Mouse (Mus musculus) bone marrow, adult 2 months (tissue): ENCODE data around the gene Sox10. TPM values are rescaled to one million over a fixed set of nuclear protein-coding genes. Genes with fewer than 3 reads are reported as not detected.

Experiments used
- H3K27ac ChIP-seq: fragments of 200-500 bp; 2 replicates; pipeline ENCODE4 v1.5.1; 2012; ENCODE audit warnings: low read depth, mild to moderate bottlenecking, control low read depth, inconsistent platforms, low read length; ENCODE audit not compliant: control insufficient read depth, poor library complexity, insufficient read depth
- H3K4me1 ChIP-seq: fragments of 200-500 bp; 2 replicates; pipeline ENCODE4 v1.6.1; 2011; ENCODE audit warnings: low read length; ENCODE audit not compliant: control insufficient read depth, insufficient read depth
- H3K4me3 ChIP-seq: fragments of 200-500 bp; replicated peaks from 2 replicates; pipeline ENCODE3; 2011; ENCODE audit warnings: mild to moderate bottlenecking, low read depth, low read length, control low read depth; ENCODE audit not compliant: control insufficient read depth
- CTCF ChIP-seq: fragments of 200-500 bp; IDR thresholded peaks from 2 replicates; pipeline ENCODE4 v1.5.1; 2011; ENCODE audit warnings: low read length, control low read depth; ENCODE audit not compliant: control insufficient read depth, insufficient read depth
- POLR2A ChIP-seq: fragments of 200-500 bp; IDR thresholded peaks from 2 replicates; pipeline ENCODE4 v1.6.1; 2011; ENCODE audit warnings: low read depth, mild to moderate bottlenecking, control low read depth, low read length, borderline replicate concordance; ENCODE audit not compliant: control insufficient read depth
- WGBS: fragments of 180-500 bp; shearing (Covaris S2); methylation state at CpG from one replicate; pipeline ENCODE4 v1.1.7; 2018; 5-methylcytosine and 5-hydroxymethylcytosine counted together
- polyA plus RNA-seq: library from polyadenylated mRNA; stranded (reverse); fragments of >200 nt; gene quantifications from 2 replicates; pipeline ENCODE4 v1.2.4, GENCODE M21; 2011; ENCODE audit warnings: low replicate concordance; ENCODE audit not compliant: missing spikeins, insufficient read depth, insufficient read length

Gene Sox10
- polyA plus RNA-seq, result not detected in 2 replicates

DNA sequence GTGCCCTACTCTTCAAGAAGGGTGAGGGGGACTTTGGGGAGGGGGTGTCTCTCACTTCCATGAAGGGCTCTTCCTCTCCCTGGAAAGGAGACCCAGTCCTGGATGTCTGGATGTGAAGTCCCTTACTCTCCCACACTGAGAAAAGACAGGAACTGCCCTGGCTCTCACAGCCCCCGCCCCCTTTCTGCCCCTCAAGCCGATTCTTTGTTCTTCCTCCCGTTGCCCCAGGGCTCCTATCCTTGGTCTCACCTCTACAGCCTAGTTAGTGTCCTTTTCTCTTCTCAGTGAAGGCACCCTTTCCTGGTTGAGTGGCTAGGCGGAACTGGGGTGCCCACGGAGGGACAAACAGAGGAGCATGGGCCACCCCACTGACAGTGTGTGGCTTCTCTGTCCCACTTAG, at the start of gene Sox10:
TSS of gene Sox10 (minus strand) at position 101 of the 400 bp plus-strand sequence.
- Histone ChIP-seq H3K27ac (no peak within 1 kb of the TSS), H3K4me3 (no peak within 1 kb of the TSS), H3K4me1 (no peaks in the 10 kb centered on the region)
- no peak for TF ChIP-seq POLR2A
- no peak for TF ChIP-seq CTCF
- 69% methylated on average over 5 of the region's 5 CpGs for WGBS

DNA sequence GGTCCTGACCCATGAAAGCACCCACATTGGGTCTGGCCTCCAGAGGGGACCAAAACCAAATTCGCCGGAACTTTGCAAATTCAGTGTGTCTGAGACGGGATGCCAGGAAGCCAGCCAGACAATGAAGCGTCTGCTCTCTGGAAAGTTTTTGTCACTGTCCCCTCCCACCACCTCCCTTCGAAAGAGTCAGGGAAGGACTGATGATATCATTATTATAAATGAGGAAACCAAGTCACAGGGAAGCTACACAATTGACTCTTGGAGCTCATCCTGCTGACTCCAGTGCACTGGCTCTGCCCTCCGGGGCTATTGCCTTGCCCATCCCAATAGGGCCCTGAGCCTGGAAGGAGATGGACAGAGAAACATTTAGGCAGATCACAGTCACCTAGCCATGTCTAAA, 48.6 kb upstream of the Sox10 start:
- no peak for TF ChIP-seq CTCF
- TF ChIP-seq POLR2A, result no peak
- no peak overlapping the region for H3K4me3 ChIP-seq
- H3K27ac ChIP-seq, result no peak overlapping the region
- WGBS, result 80% methylated on average over 6 of the region's 6 CpGs
- no peaks in the 10 kb centered on the region for H3K4me1 ChIP-seq

DNA sequence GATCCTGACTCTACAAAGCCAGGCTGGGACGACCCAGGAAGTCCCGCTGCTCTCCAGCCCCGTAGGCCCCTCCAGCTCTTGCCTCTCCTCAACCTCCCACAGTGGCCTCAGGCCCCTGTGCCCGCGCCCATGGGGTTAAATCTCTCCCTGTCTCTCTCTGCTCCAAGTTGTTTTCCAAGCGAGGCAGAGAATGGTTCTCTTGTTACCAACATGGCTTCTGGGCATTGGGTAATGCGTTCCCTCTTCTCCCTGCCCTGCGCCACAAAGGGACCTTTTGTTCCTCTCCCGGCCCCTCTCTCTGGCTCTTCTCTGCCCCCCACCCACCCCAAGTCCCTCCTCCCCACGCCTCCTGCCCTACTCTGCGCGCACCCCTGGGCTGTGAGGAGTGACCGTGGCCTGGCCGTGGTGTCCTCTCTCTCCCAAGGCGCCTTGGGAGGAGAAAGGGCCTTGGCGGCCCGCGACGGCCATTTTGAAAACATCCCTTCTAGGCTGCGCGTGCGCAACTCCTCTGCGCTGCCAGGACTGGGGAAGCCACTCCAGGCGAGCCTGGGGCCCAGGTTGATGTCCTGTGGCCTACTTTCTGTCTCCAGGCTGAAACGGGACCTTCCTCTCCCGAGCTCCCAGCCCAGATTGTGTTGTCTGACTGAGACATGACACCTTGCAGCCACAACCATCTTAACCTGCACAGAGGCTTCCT, 47.9 kb upstream of the Sox10 start:
- no peak overlapping the region for H3K4me3 ChIP-seq
- no peaks in the 10 kb centered on the region for H3K4me1 ChIP-seq
- H3K27ac ChIP-seq, result no peak overlapping the region
- TF ChIP-seq CTCF, result no peak
- TF ChIP-seq POLR2A, result no peak
- WGBS, result 87% methylated on average over 26 of the region's 26 CpGs

DNA sequence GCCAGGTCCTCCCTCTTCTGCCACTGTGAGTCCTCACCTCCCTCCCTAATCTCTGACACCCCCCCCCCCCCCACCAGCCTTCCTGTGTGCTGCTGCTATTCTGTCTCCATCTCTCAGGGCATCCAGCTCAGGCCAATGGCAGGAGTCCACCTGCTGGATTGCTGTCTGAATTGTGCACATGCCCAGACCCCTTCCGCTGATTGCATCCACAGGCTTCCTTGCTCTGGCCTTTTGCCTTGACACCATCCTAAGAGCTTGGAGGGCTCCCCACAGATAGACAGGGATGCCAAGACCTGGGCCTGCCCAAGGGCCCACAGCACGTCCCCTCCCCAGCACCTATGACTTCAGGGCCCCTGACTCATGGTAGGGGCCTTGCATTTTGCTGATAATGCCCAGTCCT, 45.3 kb upstream of the Sox10 start:
- 91% methylated on average over 2 of the region's 2 CpGs for WGBS
- H3K4me1 ChIP-seq, result no peaks in the 10 kb centered on the region
- H3K27ac ChIP-seq, result no peak overlapping the region
- TF ChIP-seq CTCF, result no peak
- no peak for TF ChIP-seq POLR2A
- H3K4me3 ChIP-seq, result no peak overlapping the region

DNA sequence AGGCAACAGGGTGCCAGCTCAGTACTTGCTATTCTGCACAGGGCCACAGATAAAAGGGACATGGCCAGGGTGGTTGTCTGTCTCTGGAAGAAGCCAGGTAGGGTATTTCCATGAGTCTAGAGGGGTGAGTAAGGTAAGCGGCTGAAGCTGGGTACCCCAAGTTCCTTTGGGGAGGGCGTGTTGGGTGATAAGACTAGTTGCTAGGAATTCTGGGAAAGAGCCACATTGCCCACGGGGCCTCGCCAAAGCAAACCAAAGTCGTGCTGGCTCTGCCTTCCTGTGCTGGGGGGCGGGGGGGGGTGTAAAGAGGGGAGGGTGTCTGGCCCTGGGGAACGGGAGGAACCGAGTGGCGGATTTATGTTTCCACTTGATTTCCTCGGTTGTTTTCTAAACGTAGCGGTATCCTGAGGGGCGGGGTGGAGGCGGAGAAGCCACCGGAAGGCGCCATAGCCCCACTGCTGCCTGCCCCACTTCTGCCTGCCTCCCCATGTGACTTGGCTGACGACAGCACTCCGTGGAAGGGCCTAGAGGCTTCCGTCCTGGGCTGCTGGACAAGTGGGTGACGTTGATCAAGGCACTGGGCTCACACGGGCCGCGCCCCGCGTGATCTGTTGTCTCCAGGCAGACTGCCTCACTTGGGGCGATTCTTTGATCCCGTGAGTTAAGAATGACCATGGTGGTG, 43.9 kb upstream of the Sox10 start:
- no peaks in the 10 kb centered on the region for H3K4me1 ChIP-seq
- H3K27ac ChIP-seq, result peak overlapping the region; percentile 41; the same call in 1 of the 2 replicates
- TF ChIP-seq CTCF (no peak), POLR2A (peak; percentile 64; the same call in 1 of the 2 replicates)
- 28% methylated on average over 27 of the region's 27 CpGs for WGBS
- peak overlapping the region; percentile 45 for H3K4me3 ChIP-seq

DNA sequence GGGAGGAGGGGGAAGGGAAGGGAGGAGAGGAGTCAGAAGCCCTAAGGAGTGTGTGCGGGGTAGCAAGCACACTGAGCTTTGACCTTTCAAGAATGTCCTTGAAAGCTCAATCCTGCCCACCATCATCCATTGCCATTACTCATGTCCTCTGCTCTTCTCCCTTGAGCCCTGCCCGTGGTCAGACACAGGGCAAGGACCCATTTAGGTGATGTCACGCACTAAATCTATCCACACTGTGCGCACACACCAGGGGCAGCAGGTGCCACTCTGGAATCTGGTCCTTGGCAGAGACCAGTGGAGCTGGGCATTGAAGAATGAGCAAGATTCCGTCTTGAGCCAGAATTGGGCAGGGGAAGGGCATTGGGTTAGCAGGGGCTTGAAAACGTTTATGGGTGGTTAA, 43.2 kb upstream of the Sox10 start:
- whole genome bisulfite sequencing, result 72% methylated on average over 6 of the region's 6 CpGs
- Histone ChIP-seq H3K4me3 (no peak overlapping the region), H3K27ac (no peak overlapping the region), H3K4me1 (no peaks in the 10 kb centered on the region)
- TF ChIP-seq CTCF, result no peak

DNA sequence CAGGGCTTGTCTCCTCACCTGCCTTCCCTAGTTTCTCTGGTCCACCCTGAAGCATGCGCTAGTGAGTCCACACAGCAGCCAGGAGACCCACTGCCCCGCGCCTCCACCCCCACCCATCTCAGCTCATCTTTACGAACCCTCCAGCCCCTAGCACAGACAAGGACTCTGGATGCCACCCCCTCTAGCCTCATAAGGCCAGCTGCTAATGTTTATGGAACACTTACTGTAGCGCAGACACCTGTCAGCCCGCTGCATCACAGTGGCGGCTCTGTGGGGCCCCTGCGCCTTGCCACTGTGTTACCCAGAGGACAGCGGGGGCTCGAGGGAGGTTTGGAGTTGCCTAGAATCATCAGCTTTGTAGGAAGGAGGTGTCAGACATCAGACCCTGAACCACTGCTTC, 37.5 kb upstream of the Sox10 start:
- WGBS, result 77% methylated on average over 10 of the region's 10 CpGs
- H3K4me1 ChIP-seq, result no peaks in the 10 kb centered on the region
- H3K27ac ChIP-seq, result no peak overlapping the region
- no peak overlapping the region for H3K4me3 ChIP-seq
- TF ChIP-seq POLR2A (no peak), CTCF (no peak)

DNA sequence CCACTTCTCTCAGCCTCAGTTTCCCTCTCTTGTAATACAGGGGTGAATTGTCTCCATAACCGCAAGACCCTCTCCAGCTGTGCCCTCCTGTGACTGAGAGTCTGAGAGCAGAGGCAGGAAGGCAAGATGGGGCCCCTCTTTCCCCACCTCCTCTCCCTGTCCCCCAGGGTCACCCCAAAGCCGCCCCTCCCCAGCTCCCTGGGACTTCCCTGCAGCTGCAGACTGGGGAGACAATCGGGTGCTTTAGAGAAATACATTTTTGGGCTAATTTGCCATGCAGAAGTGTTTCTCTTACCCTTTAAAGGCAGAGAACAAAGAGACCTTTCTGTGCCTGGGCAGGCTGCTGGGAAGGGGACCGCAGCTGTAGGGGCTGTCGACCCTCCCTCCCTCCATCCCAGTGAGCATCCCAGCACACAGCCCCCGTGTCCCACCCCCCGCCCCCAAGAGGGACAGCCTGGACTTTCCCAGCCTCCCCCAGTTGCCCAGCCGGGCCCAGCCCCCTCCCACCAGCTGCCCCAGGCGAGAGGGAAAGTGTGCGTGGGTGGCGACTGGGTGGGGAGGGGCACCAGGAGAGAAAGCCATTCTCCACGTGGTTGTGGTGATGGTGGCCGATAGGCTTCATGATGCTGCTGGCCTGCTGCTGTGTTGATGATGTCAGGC, 36.6 kb upstream of the Sox10 start:
- Histone ChIP-seq H3K27ac (no peak overlapping the region), H3K4me3 (no peak overlapping the region), H3K4me1 (no peaks in the 10 kb centered on the region)
- TF ChIP-seq POLR2A, result no peak
- no peak for TF ChIP-seq CTCF
- WGBS, result 37% methylated on average over 13 of the region's 13 CpGs
